Mouse (Mus musculus): Measurements from ENCODE around the gene Dctn3. TPM values are rescaled to one million over a fixed set of nuclear protein-coding genes. Genes with fewer than 3 reads are reported as not detected.

Gene Dctn3
- polyA plus RNA-seq, 1 experiment from 2014 or later, result 103 TPM

GRCm38 (mm10) chr4:41715596-41715995 is 7.4 kb downstream of the Dctn3 start:
- ATAC-seq (ENCODE audit: insufficient read depth) (no peak), DNase-seq (peak; percentile 62)
- H3K27me3 ChIP-seq (ENCODE audit: insufficient read depth, low read length), result no peaks in the 10 kb centered on the region
- no peaks in the 10 kb centered on the region for H3K9me3 ChIP-seq (ENCODE audit: low read depth, low read length)
- H3K4me1 ChIP-seq (ENCODE audit: insufficient read depth), result peaks cover 10% of the 10 kb centered on the region
- peaks cover 55% of the 10 kb centered on the region for H3K36me3 ChIP-seq (ENCODE audit: insufficient read depth)
- H3K4me2 ChIP-seq, result no peak overlapping the region
- TF ChIP-seq CTCF (IDR thresholded peaks at IDR 0.05; ENCODE audit: low read depth), result peak; percentile 61
- H3K27ac ChIP-seq (ENCODE audit: low read depth), result no peak overlapping the region
- WGBS, result 84% methylated on average over 5 of the region's 5 CpGs
- no peak overlapping the region for H3K4me3 ChIP-seq (ENCODE audit: low read depth, low read length)
- no peak overlapping the region for H3K9ac ChIP-seq

DNA sequence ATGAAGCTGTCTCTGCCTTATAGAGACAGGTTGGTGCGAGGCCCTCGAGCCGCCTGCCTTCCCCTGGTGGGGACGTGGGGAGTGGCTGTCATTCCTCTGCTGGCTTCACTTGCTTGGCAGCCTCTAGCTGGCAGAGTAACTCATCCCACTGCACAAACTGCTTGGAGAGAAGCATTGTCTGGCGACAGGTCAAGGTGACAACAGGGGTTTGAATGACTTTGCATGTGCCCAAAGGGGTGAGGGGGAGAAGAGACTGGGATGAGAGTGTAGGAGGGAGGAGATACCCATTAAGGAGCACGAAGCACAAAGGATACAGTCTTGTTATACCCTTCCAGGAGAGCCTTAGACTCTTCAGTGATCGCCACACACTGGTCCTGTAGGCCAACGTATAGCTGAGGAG is 7.9 kb downstream of the Dctn3 start:
- WGBS, result 78% methylated on average over 8 of the region's 8 CpGs
- Histone ChIP-seq H3K36me3 (ENCODE audit: insufficient read depth) (peaks cover 55% of the 10 kb centered on the region), H3K4me2 (no peak overlapping the region), H3K4me1 (ENCODE audit: insufficient read depth) (peaks cover 10% of the 10 kb centered on the region), H3K9me3 (ENCODE audit: low read depth, low read length) (no peaks in the 10 kb centered on the region), H3K27me3 (ENCODE audit: insufficient read depth, low read length) (no peaks in the 10 kb centered on the region), H3K27ac (ENCODE audit: low read depth) (no peak overlapping the region), H3K9ac (no peak overlapping the region), H3K4me3 (ENCODE audit: low read depth, low read length) (no peak overlapping the region)
- 0 out of 2 replicates have a peak, but pooled peaks have one; percentile 5 for TF ChIP-seq CTCF (IDR thresholded peaks at IDR 0.05; ENCODE audit: low read depth)
- DNase-seq, result no peak
- ATAC-seq (ENCODE audit: insufficient read depth), result no peak

DNA sequence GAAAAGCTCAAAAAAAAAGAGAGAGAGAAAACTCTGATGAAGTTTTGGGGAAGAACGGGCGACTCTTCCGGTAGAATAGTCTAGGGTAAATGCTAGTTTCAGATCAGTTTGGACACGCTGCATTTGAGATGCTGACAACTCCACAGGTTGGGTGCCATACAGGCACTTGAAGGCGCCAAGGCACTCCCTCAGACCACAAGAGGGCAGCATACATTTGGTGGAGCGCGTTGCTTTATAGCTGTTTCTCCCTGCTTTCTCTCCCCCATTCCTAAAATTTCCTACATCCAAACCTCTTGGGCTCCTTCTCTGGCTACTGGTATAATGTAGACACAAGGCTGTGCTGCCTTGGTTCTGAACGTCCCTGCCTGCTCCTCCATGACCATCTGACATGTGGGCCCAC is 8.7 kb downstream of the Dctn3 start:
- peak; percentile 82 for TF ChIP-seq CTCF (IDR thresholded peaks at IDR 0.05; ENCODE audit: low read depth)
- ATAC-seq (ENCODE audit: insufficient read depth) (no peak), DNase-seq (peak; percentile 91)
- no peaks in the 10 kb centered on the region for H3K27me3 ChIP-seq (ENCODE audit: insufficient read depth, low read length)
- H3K9ac ChIP-seq, result no peak overlapping the region
- H3K36me3 ChIP-seq (ENCODE audit: insufficient read depth), result peaks cover 47% of the 10 kb centered on the region
- H3K4me3 ChIP-seq (ENCODE audit: low read depth, low read length), result peak overlapping the region; percentile 88; the same call in 1 of the 2 replicates
- peaks cover 10% of the 10 kb centered on the region for H3K4me1 ChIP-seq (ENCODE audit: insufficient read depth)
- H3K4me2 ChIP-seq, result peak overlapping the region; percentile 94
- 24% methylated on average over 8 of the region's 8 CpGs for WGBS
- no peak overlapping the region for H3K27ac ChIP-seq (ENCODE audit: low read depth)
- H3K9me3 ChIP-seq (ENCODE audit: low read depth, low read length), result no peaks in the 10 kb centered on the region

- Histone ChIP-seq H3K27ac (ENCODE audit: low read depth) (peak within 1 kb of the TSS; percentile 76; the same call in 1 of the 2 replicates), H3K4me2 (peak within 1 kb of the TSS; percentile 94), H3K4me1 (ENCODE audit: insufficient read depth) (peaks cover 10% of the 10 kb centered on the region), H3K4me3 (ENCODE audit: low read depth, low read length) (peak within 1 kb of the TSS; percentile 88), H3K9ac (peak within 1 kb of the TSS; percentile 96), H3K36me3 (ENCODE audit: insufficient read depth) (peaks cover 39% of the 10 kb centered on the region), H3K27me3 (ENCODE audit: insufficient read depth, low read length) (no peaks in the 10 kb centered on the region), H3K9me3 (ENCODE audit: low read depth, low read length) (no peaks in the 10 kb centered on the region)
- peak; percentile 40 for TF ChIP-seq CTCF (IDR thresholded peaks at IDR 0.05; ENCODE audit: low read depth)
- ATAC-seq (ENCODE audit: insufficient read depth) (peak; percentile 65), DNase-seq (peak; percentile 92)
- under 1% methylated on average over 61 of the region's 61 CpGs for WGBS
Measured at GRCm38 (mm10) chr4:41713197-41714067, 9.5 kb downstream of the Dctn3 start, which contains the start of gene Rpp25l. Gene Rpp25l (minus strand): TSS chr4:41713534.

GRCm38 (mm10) chr4:41712421-41713196 is 10.4 kb downstream of the Dctn3 start:
- ATAC-seq (ENCODE audit: insufficient read depth), result peak; percentile 6; the same call in 1 of the 2 replicates

GRCm38 (mm10) chr4:41711705-41712375 is 11.1 kb downstream of the Dctn3 start:
- peak overlapping the region; percentile 96 for H3K9ac ChIP-seq
- ATAC-seq (ENCODE audit: insufficient read depth) (no peak), DNase-seq (peak; percentile 20)
- no peak for TF ChIP-seq CTCF (IDR thresholded peaks at IDR 0.05; ENCODE audit: low read depth)
- no peak overlapping the region for H3K27ac ChIP-seq (ENCODE audit: low read depth)
- H3K27me3 ChIP-seq (ENCODE audit: insufficient read depth, low read length), result no peaks in the 10 kb centered on the region
- no peaks in the 10 kb centered on the region for H3K9me3 ChIP-seq (ENCODE audit: low read depth, low read length)
- 69% methylated on average over 16 of the region's 16 CpGs for WGBS
- peaks cover 10% of the 10 kb centered on the region for H3K4me1 ChIP-seq (ENCODE audit: insufficient read depth)
- H3K4me3 ChIP-seq (ENCODE audit: low read depth, low read length), result peak overlapping the region; percentile 88
- peaks cover 25% of the 10 kb centered on the region for H3K36me3 ChIP-seq (ENCODE audit: insufficient read depth)
- H3K4me2 ChIP-seq, result peak overlapping the region; percentile 94

More at GRCm38 (mm10) chr4:41712421-41713196, 10.4 kb downstream of the Dctn3 start:
- Histone ChIP-seq H3K9me3 (ENCODE audit: low read depth, low read length) (no peaks in the 10 kb centered on the region), H3K27me3 (ENCODE audit: insufficient read depth, low read length) (no peaks in the 10 kb centered on the region), H3K9ac (peak overlapping the region; percentile 96), H3K4me2 (peak overlapping the region; percentile 94), H3K4me3 (ENCODE audit: low read depth, low read length) (peak overlapping the region; percentile 88), H3K27ac (ENCODE audit: low read depth) (peak overlapping the region; percentile 76; the same call in 1 of the 2 replicates), H3K4me1 (ENCODE audit: insufficient read depth) (peaks cover 10% of the 10 kb centered on the region), H3K36me3 (ENCODE audit: insufficient read depth) (peaks cover 32% of the 10 kb centered on the region)
- peak; percentile 39 for DNase-seq
- TF ChIP-seq CTCF (IDR thresholded peaks at IDR 0.05; ENCODE audit: low read depth), result no peak
- 30% methylated on average over 31 of the region's 31 CpGs for WGBS
